Mouse (Mus musculus): ENCODE results near the gene Trp73. TPM values are rescaled to one million over a fixed set of nuclear protein-coding genes. Genes with fewer than 3 reads are reported as not detected.

Trp73 gene
- polyA plus RNA-seq, 2 experiments from 2014 or later = not detected

- no peak for ATAC-seq
Observed at GRCm38 (mm10) chr4:154099361-154099760, 40.6 kb downstream of the Trp73 start.

DNA sequence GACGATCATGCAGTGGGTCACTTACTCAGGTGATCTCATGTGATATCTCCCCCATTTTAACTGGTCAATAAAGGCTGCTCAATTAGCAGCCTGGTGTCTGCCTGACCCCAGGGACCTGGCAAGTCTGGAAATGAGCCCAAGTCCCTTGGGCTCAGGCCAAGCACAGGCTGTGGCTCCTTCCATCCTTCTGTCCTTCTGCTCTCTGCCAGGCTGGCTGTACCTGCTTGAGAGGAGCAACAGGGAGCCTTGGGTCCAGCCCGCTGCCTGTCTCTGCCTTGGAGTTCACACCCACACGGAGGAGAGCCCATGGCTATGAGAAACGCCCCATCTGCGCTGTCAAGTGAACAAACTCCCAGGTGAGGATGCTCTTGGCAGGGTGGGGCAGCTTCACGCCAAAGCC is 43.9 kb downstream of the Trp73 start:
- ATAC-seq = no peak

GRCm38 (mm10) chr4:154093210-154093609 is 46.8 kb downstream of the Trp73 start:
- ATAC-seq = no peak

GRCm38 (mm10) chr4:154091356-154091755 is 48.7 kb downstream of the Trp73 start:
- ATAC-seq = no peak

GRCm38 (mm10) chr4:154089205-154089604 is 50.8 kb downstream of the Trp73 start:
- ATAC-seq = no peak

DNA sequence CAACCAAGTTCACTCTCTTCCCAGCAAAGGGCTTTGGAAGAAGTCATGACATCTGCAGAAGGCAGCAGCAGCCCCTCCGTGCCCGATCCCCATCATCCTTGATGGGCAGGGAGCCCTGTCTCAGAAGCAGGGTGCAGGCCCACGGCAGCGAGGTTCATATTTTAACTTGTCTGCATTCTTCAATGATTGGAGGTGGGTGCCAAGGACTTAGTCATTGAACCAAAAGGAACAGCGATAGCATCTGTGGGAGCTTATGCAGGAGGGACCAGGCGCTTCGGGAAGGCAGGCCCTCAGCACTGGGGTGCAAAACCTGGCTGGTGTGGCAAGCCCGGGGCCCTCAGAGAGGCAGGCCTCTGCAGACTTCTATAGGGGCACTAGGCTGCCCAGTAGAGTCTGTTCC is 53.6 kb downstream of the Trp73 start:
- no peak for ATAC-seq

- ATAC-seq = no peak
Observed at GRCm38 (mm10) chr4:154085856-154086255, 54.2 kb downstream of the Trp73 start.

DNA sequence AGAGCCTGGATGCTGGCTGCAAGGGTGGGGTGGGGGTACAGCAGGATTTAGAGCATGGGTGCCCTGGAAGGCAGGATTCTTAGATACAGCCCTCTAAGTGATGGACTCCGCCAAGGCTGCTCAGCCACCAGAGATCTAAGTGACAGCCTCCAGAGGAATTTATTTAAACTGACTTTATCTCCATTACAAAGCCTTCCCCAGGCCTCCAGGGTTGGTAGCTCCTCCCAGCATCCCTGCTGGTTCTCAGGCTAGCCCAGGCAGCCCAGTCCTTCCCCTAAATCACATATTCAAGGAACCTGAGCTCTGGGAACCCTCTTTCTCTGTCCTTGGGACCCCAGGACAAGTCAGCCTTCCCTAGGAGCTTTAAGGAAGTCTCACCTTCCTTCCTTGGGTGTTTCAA is 58.0 kb downstream of the Trp73 start:
- ATAC-seq = no peak

GRCm38 (mm10) chr4:154081021-154081420 is 59.0 kb downstream of the Trp73 start:
- no peak for ATAC-seq

- no peak for ATAC-seq
Observed at GRCm38 (mm10) chr4:154080211-154080610, 59.8 kb downstream of the Trp73 start.

GRCm38 (mm10) chr4:154071941-154072340 is 68.1 kb downstream of the Trp73 start:
- no peak for ATAC-seq

GRCm38 (mm10) chr4:154071521-154071920 is 68.5 kb downstream of the Trp73 start:
- no peak for ATAC-seq

DNA sequence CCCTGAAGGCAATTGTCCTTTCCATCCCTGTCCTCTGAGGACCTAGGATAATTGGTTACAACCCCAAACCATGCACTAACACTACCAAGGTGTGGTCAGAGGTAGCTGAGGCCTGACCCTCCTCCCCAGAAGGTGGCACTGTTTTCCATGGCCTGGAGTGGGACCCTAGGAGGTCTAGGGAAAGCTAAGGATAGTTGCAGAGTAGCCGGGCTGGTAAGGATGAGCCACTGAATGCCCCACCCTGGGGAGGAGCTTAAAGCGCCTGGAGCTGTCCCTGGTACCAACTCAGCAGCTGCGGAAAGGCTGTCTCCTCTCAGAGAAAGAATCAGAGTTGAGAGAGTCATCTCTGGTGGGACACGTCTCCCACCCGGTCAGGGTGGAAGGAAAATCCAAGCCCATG is 69.1 kb downstream of the Trp73 start:
- no peak for ATAC-seq

GRCm38 (mm10) chr4:154064827-154065773 is 74.9 kb downstream of the Trp73 start:
- ATAC-seq = no peak

DNA sequence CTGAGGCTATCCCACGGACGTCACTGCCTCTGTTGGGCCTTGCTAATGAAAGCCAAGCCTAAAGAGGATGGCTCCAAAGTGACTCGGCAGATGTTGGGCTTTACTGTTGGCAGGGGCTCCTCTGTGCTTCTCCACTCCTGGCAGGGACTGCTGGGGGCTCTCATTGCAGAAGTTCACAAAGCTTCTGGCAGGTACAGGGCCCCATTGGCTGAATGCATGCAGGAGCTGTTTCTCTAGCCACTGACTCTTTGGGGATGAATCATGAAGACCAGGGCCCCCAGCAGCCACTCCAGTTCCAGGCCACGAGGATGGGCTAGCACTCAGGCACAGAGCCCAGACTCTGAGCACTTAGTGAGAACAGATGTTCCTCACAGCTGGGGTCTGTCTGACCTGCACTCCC is 82.3 kb downstream of the Trp73 start:
- no peak for ATAC-seq

- no peak for ATAC-seq
Observed at GRCm38 (mm10) chr4:154056661-154057060, 83.3 kb downstream of the Trp73 start.

DNA sequence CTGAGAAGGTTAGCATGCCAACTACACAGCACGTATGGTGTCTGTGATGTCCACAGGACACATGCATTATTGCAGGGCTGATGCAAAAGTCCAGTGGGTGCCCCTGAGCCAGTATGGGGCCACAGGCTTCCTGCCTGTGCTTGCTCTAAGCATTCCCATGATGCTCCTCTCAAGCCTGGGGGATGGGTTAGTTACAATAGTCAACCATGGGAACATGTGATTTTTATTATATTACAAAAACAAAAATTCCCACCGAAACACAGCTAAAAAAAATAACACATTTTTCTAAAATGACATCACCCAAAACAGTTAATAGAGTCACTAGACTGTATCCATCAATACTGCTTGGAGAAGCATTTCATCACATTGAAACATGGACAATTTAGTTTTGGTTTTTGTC is 84.0 kb downstream of the Trp73 start:
- ATAC-seq = no peak

- ATAC-seq = no peak
Observed at GRCm38 (mm10) chr4:154055482-154055881, 84.5 kb downstream of the Trp73 start.

GRCm38 (mm10) chr4:154053065-154053464 is 86.9 kb downstream of the Trp73 start:
- ATAC-seq = no peak

GRCm38 (mm10) chr4:154051401-154051800 is 88.6 kb downstream of the Trp73 start:
- ATAC-seq = no peak

DNA sequence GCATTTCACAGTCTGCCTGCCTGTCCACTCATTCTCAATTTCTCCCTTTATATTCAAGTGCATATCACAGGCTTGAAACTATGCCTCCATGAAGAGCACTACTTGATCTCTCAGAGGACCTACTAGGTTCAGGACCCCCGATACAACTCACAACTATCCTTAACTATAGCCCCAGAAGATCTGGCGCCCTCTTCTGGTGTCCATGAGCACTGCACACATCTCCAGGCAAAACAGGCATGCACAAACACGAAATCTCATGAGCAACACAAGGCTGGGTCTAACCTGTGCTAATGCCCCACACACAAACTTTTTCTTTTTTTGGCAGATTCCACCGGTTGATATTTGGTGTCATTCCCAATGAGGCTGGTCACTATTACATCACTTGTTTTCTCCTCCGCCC is 94.2 kb downstream of the Trp73 start:
- ATAC-seq = no peak

GRCm38 (mm10) chr4:154042577-154042976 is 97.4 kb downstream of the Trp73 start, which contains the start of gene Ccdc27:
TSS of gene Ccdc27 (minus strand) at chr4:154042677.
- no peak for ATAC-seq

GRCm38 (mm10) chr4:154037123-154037522 is 102.9 kb downstream of the Trp73 start:
- ATAC-seq = no peak

- ATAC-seq = no peak
Observed at GRCm38 (mm10) chr4:154028646-154029045, 111.4 kb downstream of the Trp73 start.

Data from CD4-positive, CD25-positive, alpha-beta regulatory T cell, adult 4 months (primary cell).